ENCODE assay signal across 24 mouse cellular contexts in genomic region chr2:65899478-65899877, GRCm38 (mm10). TPM values are rescaled to one million over a fixed set of nuclear protein-coding genes. Genes with fewer than 3 reads are reported as not detected.
A peak's percentile ranks its signal among the peaks of the same experiment; 100 is the strongest.
DNase-seq lines count a peak whose midpoint lies in the region; ATAC-seq and TF ChIP-seq lines count a peak whose summit lies in the region.
"Had no signal": no experiment of that assay in that cellular context is flagged by ENCODE, and none has a peak within 500 bp of the region (broad histone marks: within the 10 kb centered on the region; RNA-seq: fewer than 3 reads in every experiment).

No protein-coding gene starts in this region.

- no peaks in the 10 kb centered on the region for H3K36me3 ChIP-seq in heart, postnatal 0 days (replicated peaks; ENCODE audit: control insufficient read depth, insufficient read depth, low read length)
- no peaks in the 10 kb centered on the region for H3K36me3 ChIP-seq in kidney, postnatal 0 days (ENCODE audit: insufficient read depth, low read length)
- no peaks in the 10 kb centered on the region for H3K36me3 ChIP-seq in midbrain, embryonic 15.5 days (replicated peaks)
- H3K36me3 ChIP-seq: embryonic facial prominence, embryonic 13.5 days; forebrain, embryonic 10.5 days; forebrain, embryonic 15.5 days; hindbrain, embryonic 13.5 days; lung, embryonic 15.5 days; midbrain, embryonic 13.5 days had no signal

- 0 out of 2 replicates have a peak, but pooled peaks cover 3% of the 10 kb centered on the region for H3K4me1 ChIP-seq in heart, postnatal 0 days (ENCODE audit: control insufficient read depth, insufficient read depth)
- no peaks in the 10 kb centered on the region for H3K4me1 ChIP-seq in kidney, postnatal 0 days (replicated peaks; ENCODE audit: insufficient read depth, low read length)
- H3K4me1 ChIP-seq in midbrain, embryonic 15.5 days: peaks cover 10% of the 10 kb centered on the region
- H3K4me1 ChIP-seq: embryonic facial prominence, embryonic 13.5 days; lung, embryonic 15.5 days had no signal

- 58% methylated on average over 2 of the region's 2 CpGs for WGBS in heart, postnatal 0 days
- WGBS in kidney, postnatal 0 days: 88% methylated on average over 2 of the region's 2 CpGs
- WGBS in midbrain, embryonic 15.5 days: 89% methylated on average over 2 of the region's 2 CpGs

- no peak for DNase-seq in heart, postnatal 0 days (ENCODE audit: low spot score)
- no peak for DNase-seq in heart, postnatal 36 days
- no peak for DNase-seq in kidney, postnatal 0 days (ENCODE audit: low spot score)
- no peak for DNase-seq in kidney, postnatal 14 days
- peak; percentile 1 for DNase-seq in lung, postnatal 14 days
- no peak for DNase-seq in lung, postnatal 36 days
- no peak for DNase-seq in left cerebral cortex, adult 8-10 months (ENCODE audit: low spot score in 2 of 2)
- DNase-seq: adrenal gland, postnatal 25 days; cerebellum, adult 18-20 months; cerebellum, postnatal 10 days; gastrocnemius, postnatal 36 days; kidney, adult 11 months had no signal

- peak; percentile 6 for TF ChIP-seq CTCF in heart, postnatal 0 days (IDR thresholded peaks at IDR 0.05; ENCODE audit: low read depth)
- peak; percentile 15; the same call in 1 of the 2 replicates for TF ChIP-seq CTCF in kidney, postnatal 0 days (IDR thresholded peaks at IDR 0.05; ENCODE audit: low read depth)

- intact Hi-C loops in heart, postnatal 36 days (cut with DNase I): no loop called here

- H3K27ac ChIP-seq in heart, postnatal 0 days (ENCODE audit: low read depth): no peak overlapping the region
- H3K27ac ChIP-seq in kidney, postnatal 0 days: no peak overlapping the region
- H3K27ac ChIP-seq in midbrain, embryonic 15.5 days: no peak overlapping the region
- H3K27ac ChIP-seq: embryonic facial prominence, embryonic 13.5 days; forebrain, embryonic 10.5 days; forebrain, embryonic 15.5 days; hindbrain, embryonic 13.5 days; lung, embryonic 15.5 days; macrophage; midbrain, embryonic 13.5 days had no signal

- H3K4me2 ChIP-seq in heart, postnatal 0 days (ENCODE audit: low read depth, low read length): no peak overlapping the region
- H3K4me2 ChIP-seq in kidney, postnatal 0 days (ENCODE audit: low read length): no peak overlapping the region
- H3K4me2 ChIP-seq in midbrain, embryonic 15.5 days: no peak overlapping the region
- H3K4me2 ChIP-seq: embryonic facial prominence, embryonic 13.5 days; forebrain, embryonic 15.5 days; hindbrain, embryonic 13.5 days; lung, embryonic 15.5 days; midbrain, embryonic 13.5 days had no signal

- ATAC-seq in heart, postnatal 0 days (ENCODE audit: insufficient read depth, low read depth): no peak
- no peak for ATAC-seq in kidney, postnatal 0 days (replicated peaks; ENCODE audit: low FRiP score, low read depth)
- no peak for ATAC-seq in midbrain, embryonic 15.5 days (replicated peaks)
- ATAC-seq: forebrain, embryonic 15.5 days; midbrain, embryonic 13.5 days had no signal

- TF ChIP-seq EP300 in heart, postnatal 0 days (IDR thresholded peaks at IDR 0.05; ENCODE audit: low read depth): no peak

- H3K9me3 ChIP-seq in heart, postnatal 0 days (replicated peaks; ENCODE audit: control insufficient read depth, low read length): no peaks in the 10 kb centered on the region
- no peaks in the 10 kb centered on the region for H3K9me3 ChIP-seq in kidney, postnatal 0 days (replicated peaks; ENCODE audit: low read length)
- H3K9me3 ChIP-seq in midbrain, embryonic 15.5 days: no peaks in the 10 kb centered on the region
- H3K9me3 ChIP-seq: embryonic facial prominence, embryonic 13.5 days; forebrain, embryonic 10.5 days; forebrain, embryonic 15.5 days; hindbrain, embryonic 13.5 days; lung, embryonic 15.5 days; midbrain, embryonic 13.5 days had no signal

- H3K4me3 ChIP-seq in heart, postnatal 0 days (ENCODE audit: low read depth, low read length): no peak overlapping the region
- no peak overlapping the region for H3K4me3 ChIP-seq in kidney, postnatal 0 days (replicated peaks; ENCODE audit: low read depth, low read length)
- H3K4me3 ChIP-seq in midbrain, embryonic 15.5 days: no peak overlapping the region
- H3K4me3 ChIP-seq: embryonic facial prominence, embryonic 13.5 days; forebrain, embryonic 10.5 days; forebrain, embryonic 15.5 days; hindbrain, embryonic 13.5 days; lung, embryonic 15.5 days; midbrain, embryonic 13.5 days had no signal

- no peaks in the 10 kb centered on the region for H3K27me3 ChIP-seq in heart, postnatal 0 days (ENCODE audit: control insufficient read depth, insufficient read depth, low read length)
- H3K27me3 ChIP-seq in kidney, postnatal 0 days (ENCODE audit: insufficient read depth, low read length): no peaks in the 10 kb centered on the region
- H3K27me3 ChIP-seq in midbrain, embryonic 15.5 days (replicated peaks): no peaks in the 10 kb centered on the region
- H3K27me3 ChIP-seq: embryonic facial prominence, embryonic 13.5 days; forebrain, embryonic 15.5 days; hindbrain, embryonic 13.5 days; lung, embryonic 15.5 days; midbrain, embryonic 13.5 days had no signal

- H3K9ac ChIP-seq in heart, postnatal 0 days (replicated peaks; ENCODE audit: low read depth, low read length): no peak overlapping the region
- H3K9ac ChIP-seq in kidney, postnatal 0 days (ENCODE audit: low read depth, low read length): no peak overlapping the region
- H3K9ac ChIP-seq in midbrain, embryonic 15.5 days: no peak overlapping the region
- H3K9ac ChIP-seq: embryonic facial prominence, embryonic 13.5 days; forebrain, embryonic 15.5 days; hindbrain, embryonic 13.5 days; lung, embryonic 15.5 days; midbrain, embryonic 13.5 days had no signal

RNA-seq across cellular contexts. Expression of gene Csrnp3, which starts 53.9 kb away (rescaled TPM):
- total RNA-seq in heart, postnatal 0 days (2014; rRNA removed; ENCODE audit: low replicate concordance): under 0.01 and 2.8 TPM in 2 replicates
- 0.18 and 0.40 TPM in 2 replicates for polyA plus RNA-seq in heart, postnatal 0 days (2015; fragmentation: Nextera tagmentation; extraction: Ambion mirVana)
- under 1 TPM; 0.05 to 0.33 TPM for total RNA-seq in heart, postnatal 36 days (2021)
- 1.2 and 1.5 TPM in 2 replicates for polyA plus RNA-seq in kidney, postnatal 0 days (2015; fragmentation: Nextera tagmentation; extraction: Ambion mirVana)
- 100 to 1,000 TPM in 2 of 4 experiments, 10 to 100 TPM in 2; 81.1 to 111 (median 93.9) TPM for total RNA-seq in left cerebral cortex, adult 8-10 months (2022)
- polyA plus RNA-seq in midbrain, embryonic 15.5 days (2015; fragmentation: Nextera tagmentation; extraction: Ambion mirVana): 62.3 and 70.4 TPM in 2 replicates
- total RNA-seq: common myeloid progenitor, adult 5-6 weeks; liver, adult 2 months; megakaryocyte-erythroid progenitor cell, adult 5-6 weeks; monocyte, adult 5-6 weeks had no signal
- polyA plus RNA-seq: liver, adult 2 months; macrophage had no signal

Comparison
In these comparisons a context has a peak if more than half of its experiments do, and no peak if none do; other contexts are left out.
1. RNA of gene Csrnp3, which starts 53.9 kb away (total RNA-seq): 81.1 to 111 TPM in left cerebral cortex, adult 8-10 months; 0.05 to 0.33 TPM in heart, postnatal 36 days and under 0.01 to 2.8 TPM in heart, postnatal 0 days; every median in the first group is over 10 times any median in the second.